Comparison of ENCODE assay signal across 25 mouse cellular contexts in the genomic region with DNA sequence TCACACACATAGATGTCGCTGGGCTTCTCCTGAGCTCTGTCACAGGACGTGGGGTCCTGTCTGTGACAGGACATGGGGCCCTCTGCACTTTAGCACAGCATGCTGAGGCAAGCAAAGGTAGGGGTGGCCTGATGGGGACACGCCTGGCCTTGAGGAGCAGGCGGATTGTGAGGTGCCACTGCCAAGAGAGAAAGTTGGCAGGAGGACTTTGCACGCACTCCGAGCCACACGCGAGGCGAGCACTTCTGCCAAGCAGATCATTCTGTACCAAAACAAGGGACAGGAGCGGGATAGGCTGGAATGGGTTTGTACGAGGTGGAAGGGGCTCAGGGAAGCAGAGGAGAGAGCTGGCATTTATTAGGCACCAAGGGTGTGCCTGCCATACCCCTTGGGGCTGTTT.
DNase-seq lines count a peak whose midpoint lies in the region; ATAC-seq and TF ChIP-seq lines count a peak whose summit lies in the region.
"Had no signal": no experiment of that assay in that cellular context is flagged by ENCODE, and none has a peak within 500 bp of the region (broad histone marks: within the 10 kb centered on the region; RNA-seq: fewer than 3 reads in every experiment).

No protein-coding gene starts in this region.

- TF ChIP-seq CTCF in gastrocnemius, adult 2 months (IDR thresholded peaks at IDR 0.05), result no peak
- no peak for TF ChIP-seq CTCF in liver, adult 2 months (IDR thresholded peaks at IDR 0.05; ENCODE audit: low read depth, low read length)

- no peaks in the 10 kb centered on the region for H3K79me2 ChIP-seq in liver, adult 2 months (ENCODE audit: control insufficient read depth, insufficient read depth, low read length)

- H3K9me3 ChIP-seq in liver, embryonic 11.5 days (ENCODE audit: control insufficient read depth, low read length), result no peaks in the 10 kb centered on the region
- H3K9me3 ChIP-seq: embryonic facial prominence, embryonic 15.5 days; forebrain, embryonic 10.5 days; forebrain, embryonic 15.5 days; heart, embryonic 10.5 days; heart, embryonic 15.5 days; hindbrain, embryonic 13.5 days; kidney, embryonic 15.5 days had no signal

- no peaks in the 10 kb centered on the region for H3K36me3 ChIP-seq in liver, adult 2 months (ENCODE audit: control insufficient read depth, insufficient read depth, low read length)
- no peaks in the 10 kb centered on the region for H3K36me3 ChIP-seq in liver, embryonic 11.5 days (ENCODE audit: control insufficient read depth, insufficient read depth, low read length)
- H3K36me3 ChIP-seq: embryonic facial prominence, embryonic 15.5 days; forebrain, embryonic 10.5 days; forebrain, embryonic 15.5 days; G1E; heart, embryonic 10.5 days; heart, embryonic 15.5 days; hindbrain, embryonic 13.5 days; kidney, embryonic 15.5 days had no signal

- no peak overlapping the region for H3K27ac ChIP-seq in gastrocnemius, adult 2 months
- H3K27ac ChIP-seq in liver, adult 2 months (replicated peaks; ENCODE audit: insufficient read depth, low read depth, low read length), result no peak overlapping the region
- H3K27ac ChIP-seq in liver, embryonic 11.5 days (ENCODE audit: low read depth, low read length), result no peak overlapping the region
- H3K27ac ChIP-seq: embryonic facial prominence, embryonic 15.5 days; forebrain, embryonic 10.5 days; forebrain, embryonic 15.5 days; heart, embryonic 10.5 days; heart, embryonic 15.5 days; hindbrain, embryonic 13.5 days; hindbrain, postnatal 0 days; kidney, embryonic 15.5 days had no signal

- 0 out of 2 replicates have a peak, but pooled peaks cover 2% of the 10 kb centered on the region for H3K4me1 ChIP-seq in liver, adult 2 months (ENCODE audit: control insufficient read depth, insufficient read depth, low read length)
- no peaks in the 10 kb centered on the region for H3K4me1 ChIP-seq in liver, embryonic 11.5 days (replicated peaks; ENCODE audit: control insufficient read depth, insufficient read depth, low read length)
- H3K4me1 ChIP-seq: forebrain, embryonic 15.5 days had no signal

- no peak overlapping the region for H3K4me2 ChIP-seq in liver, embryonic 11.5 days
- H3K4me2 ChIP-seq: embryonic facial prominence, embryonic 15.5 days; forebrain, embryonic 15.5 days; heart, embryonic 15.5 days; hindbrain, embryonic 13.5 days; kidney, embryonic 15.5 days had no signal

- no peak overlapping the region for H3K4me3 ChIP-seq in gastrocnemius, adult 2 months
- H3K4me3 ChIP-seq in liver, adult 2 months (ENCODE audit: insufficient read depth, low read depth, low read length), result no peak overlapping the region
- H3K4me3 ChIP-seq in liver, embryonic 11.5 days (ENCODE audit: low read depth, low read length), result no peak overlapping the region
- H3K4me3 ChIP-seq: embryonic facial prominence, embryonic 15.5 days; erythroblast, embryonic 14.5 days; forebrain, embryonic 10.5 days; forebrain, embryonic 15.5 days; heart, embryonic 10.5 days; heart, embryonic 15.5 days; hindbrain, embryonic 13.5 days; kidney, embryonic 15.5 days had no signal

- peak; percentile 39 for DNase-seq in gastrocnemius, adult 2 months
- no peak for DNase-seq in gastrocnemius, postnatal 4 days (ENCODE audit: low spot score in 2 of 2)
- peak; percentile 11 for DNase-seq in heart, adult 8-10 months (ENCODE audit: low spot score)
- no peak for DNase-seq in heart, postnatal 4 days
- peak; percentile 61 for DNase-seq in liver, adult 2 months (ENCODE audit: extremely low read depth, low read depth, low spot score)
- DNase-seq in liver, embryonic 11.5 days (ENCODE audit: low spot score), result no peak
- DNase-seq in frontal cortex, postnatal 14 days (ENCODE audit: low spot score in 2 of 2), result no peak
- DNase-seq: adrenal gland, adult 8-10 months; adrenal gland, postnatal 36 days; cerebellum, adult 11 months; cerebellum, adult 8-10 months; embryo, embryonic 11 days; gastrocnemius, postnatal 25 days; kidney, adult 11 months had no signal

- ATAC-seq in liver, embryonic 11.5 days (replicated peaks; ENCODE audit: low FRiP score), result no peak
- ATAC-seq: CD4-positive, CD25-positive, alpha-beta regulatory T cell, adult 4 months; forebrain, embryonic 15.5 days; hindbrain, postnatal 0 days had no signal

- WGBS in liver, adult 2 months, result 60% methylated on average over 11 of the region's 11 CpGs
- 92% methylated on average over 11 of the region's 11 CpGs for WGBS in liver, embryonic 11.5 days

- no peak for TF ChIP-seq POLR2A in liver, adult 2 months (IDR thresholded peaks at IDR 0.05; ENCODE audit: extremely low read depth, insufficient read depth, low read length)

- intact Hi-C loops in gastrocnemius, adult 2 months (cut with DNase I), result no loop called here

- no peaks in the 10 kb centered on the region for H3K27me3 ChIP-seq in liver, adult 2 months (ENCODE audit: control insufficient read depth, insufficient read depth, low read length)
- no peaks in the 10 kb centered on the region for H3K27me3 ChIP-seq in liver, embryonic 11.5 days (replicated peaks; ENCODE audit: control insufficient read depth, insufficient read depth, low read length)
- H3K27me3 ChIP-seq: embryonic facial prominence, embryonic 15.5 days; forebrain, embryonic 15.5 days; heart, embryonic 15.5 days; kidney, embryonic 15.5 days had no signal

- H3K9ac ChIP-seq in liver, adult 2 months (ENCODE audit: low read depth, low read length), result no peak overlapping the region
- H3K9ac ChIP-seq in liver, embryonic 11.5 days (ENCODE audit: low read depth, low read length), result no peak overlapping the region
- H3K9ac ChIP-seq: embryonic facial prominence, embryonic 15.5 days; forebrain, embryonic 15.5 days; heart, embryonic 15.5 days; hindbrain, embryonic 13.5 days; kidney, embryonic 15.5 days had no signal

Comparison
In these comparisons a context has a peak if more than half of its experiments do, and no peak if none do; other contexts are left out.
1. DNase-seq: peak in gastrocnemius, adult 2 months (single experiment), heart, adult 8-10 months (single experiment) and liver, adult 2 months (single experiment); none in gastrocnemius, postnatal 4 days (0 of 2), heart, postnatal 4 days (single experiment), liver, embryonic 11.5 days (single experiment) and frontal cortex, postnatal 14 days (0 of 2).